Mouse (Mus musculus) erythroblast, embryonic 14.5 days (primary cell): Measurements from ENCODE around the gene Thrap3.

Experiments
- GATA1 ChIP-seq: IDR thresholded peaks from 2 replicates; pipeline ENCODE4 v1.6.1; 2012; ENCODE audit warnings: low read length, inconsistent platforms, mixed read lengths
- TAL1 ChIP-seq: IDR thresholded peaks from 3 replicates; pipeline ENCODE4 v1.6.1; 2012; ENCODE audit warnings: low read length, inconsistent platforms, mixed read lengths

GRCm38 (mm10) chr4:126235191-126235590 lies 32.6 kb upstream of the Thrap3 start:
- TF ChIP-seq GATA1 (no peak), TAL1 (no peak)
